Mouse (Mus musculus): ENCODE data around the gene Skap1. TPM values are rescaled to one million over a fixed set of nuclear protein-coding genes. Genes with fewer than 3 reads are reported as not detected.

Skap1 gene
- polyA plus RNA-seq, 1 experiment from 2014 or later, result 10.6 TPM

DNA sequence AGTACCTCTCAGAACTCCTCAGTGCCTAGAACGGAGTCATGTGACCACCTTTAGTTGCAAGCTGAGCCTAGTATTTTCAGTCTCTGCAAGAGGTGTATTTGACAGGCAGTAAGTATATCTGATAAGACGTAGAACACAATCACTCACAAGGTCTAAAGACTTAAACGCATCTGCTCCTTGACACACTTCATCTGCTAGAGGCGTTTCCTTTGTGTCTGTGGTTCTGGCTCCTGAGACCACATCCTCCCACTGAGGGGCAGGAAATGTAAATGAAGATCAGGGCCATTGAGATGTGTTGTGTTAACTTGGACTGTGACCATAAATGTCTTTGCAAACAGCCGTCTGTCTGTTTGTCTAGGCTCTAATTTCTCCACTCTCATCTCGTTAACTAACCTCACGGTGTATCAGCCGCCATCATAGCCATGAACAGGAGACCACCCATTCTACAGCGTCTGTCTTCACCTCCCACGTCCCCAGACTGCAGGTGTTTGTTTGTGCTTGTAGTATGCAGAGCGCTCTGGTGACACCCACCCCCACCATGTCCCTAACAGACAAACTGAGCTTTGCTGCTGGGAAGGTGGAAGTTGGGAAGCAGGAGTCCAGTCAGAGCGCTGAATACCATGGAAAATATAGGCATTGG is 22.7 kb upstream of the Skap1 start:
- Histone ChIP-seq H3K27ac (0 out of 2 replicates have a peak overlapping the region, but pooled peaks have one; percentile 2), H3K36me3 (no peaks in the 10 kb centered on the region), H3K27me3 (peaks cover 3% of the 10 kb centered on the region; the same call in 1 of the 2 replicates), H3K9ac (no peak overlapping the region), H3K4me2 (no peak overlapping the region), H3K9me3 (replicated peaks) (no peaks in the 10 kb centered on the region), H3K4me1 (peaks cover 20% of the 10 kb centered on the region), H3K4me3 (replicated peaks) (no peak overlapping the region)
- WGBS, result 31% methylated on average over 12 of the region's 12 CpGs
- ATAC-seq (replicated peaks; ENCODE audit: low FRiP score), result peak; percentile 76; the same call in 1 of the 2 replicates

DNA sequence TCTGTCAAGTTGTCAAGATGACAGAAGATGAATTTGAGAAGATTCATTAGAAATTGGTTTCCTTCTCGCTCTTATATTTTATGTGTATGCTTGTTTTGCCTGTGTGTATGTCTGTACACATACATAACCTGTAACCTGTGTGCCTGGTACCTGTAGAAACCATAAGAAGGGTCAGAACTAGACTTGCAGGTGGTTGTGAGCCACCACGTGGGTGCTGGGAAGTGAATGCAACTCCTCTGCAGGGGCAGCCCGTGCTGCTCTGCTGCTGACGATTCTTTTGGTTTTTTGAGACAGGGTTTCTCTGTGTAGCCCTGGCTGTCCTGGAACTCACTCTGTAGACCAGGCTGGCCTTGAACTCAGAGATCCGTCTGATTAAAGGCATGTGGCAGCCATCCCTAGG is 21.9 kb upstream of the Skap1 start:
- Histone ChIP-seq H3K4me1 (peaks cover 21% of the 10 kb centered on the region), H3K4me2 (no peak overlapping the region), H3K27ac (no peak overlapping the region), H3K27me3 (peaks cover 10% of the 10 kb centered on the region; the same call in 1 of the 2 replicates), H3K9ac (no peak overlapping the region), H3K4me3 (replicated peaks) (no peak overlapping the region), H3K36me3 (no peaks in the 10 kb centered on the region), H3K9me3 (replicated peaks) (no peaks in the 10 kb centered on the region)
- 83% methylated on average over 5 of the region's 5 CpGs for WGBS
- ATAC-seq (replicated peaks; ENCODE audit: low FRiP score), result no peak

DNA sequence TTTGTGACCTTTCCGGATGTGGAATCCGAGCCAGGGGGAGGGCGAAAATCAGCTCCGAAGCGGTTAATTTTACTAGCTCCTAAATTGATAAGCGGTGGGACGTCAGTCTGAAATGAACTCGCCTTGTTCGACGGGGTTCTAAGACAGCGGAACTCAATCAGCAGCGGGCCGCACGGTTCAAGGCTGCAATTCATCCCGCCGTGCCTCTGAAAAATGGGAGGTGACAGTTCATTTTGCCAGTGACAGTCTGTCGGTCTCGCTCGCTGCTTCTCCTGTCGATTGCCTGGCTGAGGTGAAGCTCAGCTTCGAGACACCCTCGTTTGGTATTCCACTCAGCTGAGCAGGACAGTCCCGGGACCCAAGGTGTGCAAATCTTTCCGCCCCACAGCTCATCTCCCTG is 16.5 kb upstream of the Skap1 start:
- peaks cover 8% of the 10 kb centered on the region; the same call in 1 of the 2 replicates for H3K27me3 ChIP-seq
- ATAC-seq (replicated peaks; ENCODE audit: low FRiP score), result no peak
- peak overlapping the region; percentile 16 for H3K4me3 ChIP-seq (replicated peaks)
- peak overlapping the region; percentile 66 for H3K27ac ChIP-seq
- peak overlapping the region; percentile 48 for H3K4me2 ChIP-seq
- no peaks in the 10 kb centered on the region for H3K36me3 ChIP-seq
- 35% methylated on average over 24 of the region's 24 CpGs for WGBS
- no peaks in the 10 kb centered on the region for H3K9me3 ChIP-seq (replicated peaks)
- peaks cover 11% of the 10 kb centered on the region for H3K4me1 ChIP-seq
- no peak overlapping the region for H3K9ac ChIP-seq

DNA sequence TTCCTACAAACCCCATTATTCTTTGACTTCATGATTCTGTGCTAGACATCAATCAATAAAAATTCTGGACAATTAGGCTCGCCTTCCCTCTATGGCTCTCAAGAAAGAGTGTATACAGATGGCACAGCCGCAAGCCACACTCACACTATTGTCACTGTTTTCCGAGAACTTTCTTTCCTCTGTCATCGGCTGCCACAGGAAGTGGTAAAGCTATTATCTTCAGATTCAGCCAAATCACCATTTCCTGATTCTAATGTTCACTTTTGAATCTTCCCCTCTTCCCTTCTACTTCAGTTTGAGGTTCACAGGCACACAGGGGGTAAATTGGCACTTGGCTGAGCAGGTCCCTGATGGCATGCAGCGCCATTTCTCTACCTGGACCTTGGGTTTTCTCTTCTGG is 9.3 kb upstream of the Skap1 start:
- 74% methylated on average over 5 of the region's 5 CpGs for WGBS
- no peak overlapping the region for H3K4me2 ChIP-seq
- no peaks in the 10 kb centered on the region; the same call in 1 of the 2 replicates for H3K27me3 ChIP-seq
- H3K9ac ChIP-seq, result no peak overlapping the region
- no peak overlapping the region for H3K27ac ChIP-seq
- H3K4me1 ChIP-seq, result peaks cover 11% of the 10 kb centered on the region
- H3K9me3 ChIP-seq (replicated peaks), result no peaks in the 10 kb centered on the region
- H3K36me3 ChIP-seq, result no peaks in the 10 kb centered on the region
- no peak for ATAC-seq (replicated peaks; ENCODE audit: low FRiP score)
- H3K4me3 ChIP-seq (replicated peaks), result no peak overlapping the region

DNA sequence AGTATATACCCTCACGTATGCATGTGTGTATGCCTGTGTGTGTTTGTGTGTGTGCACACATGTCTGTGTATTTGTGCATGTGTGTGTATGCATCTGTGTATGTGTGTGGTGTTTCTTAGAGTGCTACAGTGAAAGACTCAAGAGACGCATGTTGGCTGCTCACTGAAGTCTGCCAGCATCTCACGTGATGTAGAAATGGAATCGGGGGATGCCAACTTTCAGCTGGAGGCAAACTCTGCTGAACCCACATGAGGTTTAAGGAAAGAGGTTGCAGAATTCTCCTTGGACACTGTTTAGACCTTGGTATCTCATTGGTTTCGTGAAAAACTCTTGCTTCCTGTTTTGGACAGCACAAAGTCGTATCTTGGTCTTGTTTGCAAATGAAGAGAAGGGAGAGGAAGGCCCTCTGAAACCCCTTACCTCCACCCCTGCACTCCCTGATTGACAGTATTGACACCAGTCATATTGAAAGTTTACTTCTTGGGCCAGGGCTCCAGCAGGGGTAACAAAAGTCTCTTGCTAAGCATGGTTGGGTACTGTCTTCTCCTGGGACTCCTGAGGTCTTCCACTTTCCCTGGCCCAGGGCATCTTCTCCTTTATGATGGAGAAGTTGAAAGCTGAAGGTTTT is 8.6 kb upstream of the Skap1 start:
- Histone ChIP-seq H3K27me3 (no peaks in the 10 kb centered on the region; the same call in 1 of the 2 replicates), H3K9ac (no peak overlapping the region), H3K4me3 (replicated peaks) (no peak overlapping the region), H3K27ac (no peak overlapping the region), H3K4me1 (peaks cover 11% of the 10 kb centered on the region), H3K4me2 (no peak overlapping the region), H3K36me3 (no peaks in the 10 kb centered on the region), H3K9me3 (replicated peaks) (no peaks in the 10 kb centered on the region)
- ATAC-seq (replicated peaks; ENCODE audit: low FRiP score), result no peak
- WGBS, result 91% methylated on average over 6 of the region's 6 CpGs

DNA sequence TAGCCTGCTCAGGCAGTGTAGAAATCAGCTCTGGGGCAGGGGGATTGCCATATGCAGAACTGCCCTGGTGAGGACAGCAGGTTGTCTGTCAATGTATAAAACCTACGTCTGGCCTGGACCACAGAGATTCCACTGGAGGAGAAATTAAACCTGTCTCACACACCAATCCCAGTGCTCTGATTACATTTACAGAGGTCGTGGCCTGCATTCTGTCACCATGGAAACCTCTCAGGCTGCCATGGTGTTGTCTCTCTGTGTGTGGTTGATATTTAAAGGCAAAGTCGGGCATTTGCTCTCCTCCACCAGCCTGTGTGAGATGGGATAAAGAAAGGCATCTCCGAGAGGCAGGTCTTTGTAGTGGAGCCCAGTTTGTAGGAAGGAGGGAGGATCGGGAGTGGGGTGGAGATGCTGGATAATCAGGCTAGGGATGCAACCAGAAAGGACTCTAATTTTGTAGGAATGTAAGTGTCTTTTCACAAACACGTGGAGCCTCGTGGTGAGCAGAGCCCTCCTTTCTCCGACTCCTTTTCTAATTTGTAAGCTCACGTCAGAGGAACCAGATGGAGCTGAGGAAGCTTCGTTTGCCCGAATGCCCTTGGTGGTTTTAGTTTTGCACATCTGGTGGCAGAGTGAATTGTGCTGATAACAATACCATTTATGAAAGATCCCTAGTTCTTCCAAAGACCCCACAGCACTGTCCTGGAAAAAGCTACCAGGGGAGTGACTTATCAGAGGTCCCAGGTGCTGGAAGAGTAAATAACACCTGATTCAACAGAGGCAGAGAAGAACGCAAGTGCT is 7.7 kb upstream of the Skap1 start:
- peaks cover 4% of the 10 kb centered on the region; the same call in 1 of the 2 replicates for H3K27me3 ChIP-seq
- no peaks in the 10 kb centered on the region for H3K36me3 ChIP-seq
- 44% methylated on average over 12 of the region's 12 CpGs for WGBS
- H3K9ac ChIP-seq, result no peak overlapping the region
- H3K4me2 ChIP-seq, result no peak overlapping the region
- peaks cover 15% of the 10 kb centered on the region for H3K4me1 ChIP-seq
- no peak overlapping the region for H3K27ac ChIP-seq
- ATAC-seq (replicated peaks; ENCODE audit: low FRiP score), result no peak
- no peaks in the 10 kb centered on the region for H3K9me3 ChIP-seq (replicated peaks)
- no peak overlapping the region for H3K4me3 ChIP-seq (replicated peaks)

DNA sequence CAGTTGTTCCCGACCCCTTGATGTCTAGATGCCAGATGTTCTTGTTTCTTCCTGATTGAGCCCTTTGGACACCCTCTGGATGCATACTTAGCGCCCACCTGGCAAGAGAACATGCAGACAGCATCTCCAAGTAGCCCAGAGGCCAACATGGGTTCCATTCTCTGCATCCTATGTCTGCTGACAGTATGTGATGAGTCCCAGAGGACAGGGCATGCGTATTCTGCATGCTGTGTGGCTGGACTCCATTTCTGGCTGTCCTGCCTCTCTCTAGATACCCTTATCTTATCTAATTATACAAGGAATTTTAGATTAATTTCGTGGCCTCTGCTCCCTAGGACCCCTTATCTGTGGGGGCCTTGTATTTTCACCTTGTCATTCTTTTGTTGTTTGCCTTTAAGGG is 2.6 kb upstream of the Skap1 start:
- Histone ChIP-seq H3K9me3 (replicated peaks) (no peaks in the 10 kb centered on the region), H3K4me3 (replicated peaks) (no peak overlapping the region), H3K4me1 (peaks cover 43% of the 10 kb centered on the region), H3K27ac (no peak overlapping the region), H3K4me2 (no peak overlapping the region), H3K9ac (no peak overlapping the region), H3K27me3 (peaks cover 38% of the 10 kb centered on the region), H3K36me3 (no peaks in the 10 kb centered on the region)
- WGBS, result 56% methylated on average over 4 of the region's 4 CpGs
- peak; percentile 27; the same call in 1 of the 2 replicates for ATAC-seq (replicated peaks; ENCODE audit: low FRiP score)

DNA sequence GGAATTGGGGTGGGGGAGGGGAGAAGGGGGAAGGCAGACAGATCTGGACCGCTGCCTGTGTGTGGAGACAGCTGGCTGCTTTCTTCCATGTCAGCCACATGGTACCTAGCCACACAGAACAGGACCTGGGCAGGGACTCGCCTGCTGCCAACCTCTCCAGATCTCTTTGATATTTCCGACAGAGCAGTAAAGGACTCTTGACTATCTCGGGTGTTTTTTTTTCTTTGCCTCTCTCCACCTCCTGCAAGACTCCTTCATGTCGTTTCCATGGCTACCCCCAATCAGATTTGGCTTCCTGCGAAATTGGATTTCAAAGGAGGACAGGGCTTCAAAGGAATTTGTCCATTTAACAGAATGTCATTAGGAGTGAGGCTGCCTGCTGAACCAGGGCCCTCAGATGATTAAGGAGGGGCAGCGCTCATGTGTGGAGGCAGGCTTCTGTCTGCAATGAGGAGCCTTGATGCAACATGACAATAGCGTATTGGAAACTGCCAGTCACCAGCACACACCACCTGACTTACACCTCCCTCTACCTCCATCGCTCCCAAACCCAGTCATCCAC is 2.1 kb upstream of the Skap1 start:
- Histone ChIP-seq H3K27me3 (peaks cover 38% of the 10 kb centered on the region), H3K9ac (no peak overlapping the region), H3K36me3 (no peaks in the 10 kb centered on the region), H3K4me1 (peaks cover 42% of the 10 kb centered on the region), H3K4me2 (peak overlapping the region; percentile 25; the same call in 1 of the 2 replicates), H3K9me3 (replicated peaks) (no peaks in the 10 kb centered on the region), H3K4me3 (replicated peaks) (no peak overlapping the region), H3K27ac (no peak overlapping the region)
- ATAC-seq (replicated peaks; ENCODE audit: low FRiP score), result peak; percentile 62; the same call in 1 of the 2 replicates
- 8% methylated on average over 9 of the region's 9 CpGs for WGBS

DNA sequence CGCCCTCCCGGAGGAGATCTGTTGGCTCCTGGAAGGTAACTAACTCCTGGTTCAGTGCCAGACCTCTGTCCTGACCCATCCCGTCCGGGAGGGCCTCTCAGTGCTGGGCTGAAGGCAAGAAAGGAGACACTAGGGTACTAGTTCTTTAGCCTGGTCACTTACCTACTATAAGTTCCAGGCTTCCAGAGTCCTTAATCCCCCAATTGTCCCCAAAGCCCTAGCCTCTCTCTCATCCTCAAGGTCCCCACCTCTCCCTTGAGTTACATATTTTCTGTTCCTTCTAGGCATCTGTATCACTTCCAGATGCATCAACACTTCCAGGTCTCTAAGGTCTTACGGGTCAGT is 295 bp downstream of the Skap1 start:
- Histone ChIP-seq H3K4me3 (replicated peaks) (peak overlapping the region; percentile 46), H3K9ac (no peak overlapping the region), H3K4me1 (peaks cover 42% of the 10 kb centered on the region), H3K4me2 (peak overlapping the region; percentile 80), H3K27ac (no peak overlapping the region), H3K9me3 (replicated peaks) (no peaks in the 10 kb centered on the region), H3K27me3 (peaks cover 38% of the 10 kb centered on the region), H3K36me3 (no peaks in the 10 kb centered on the region)
- peak; percentile 31; the same call in 1 of the 2 replicates for ATAC-seq (replicated peaks; ENCODE audit: low FRiP score)
- WGBS, result 14% methylated on average over 5 of the region's 5 CpGs

DNA sequence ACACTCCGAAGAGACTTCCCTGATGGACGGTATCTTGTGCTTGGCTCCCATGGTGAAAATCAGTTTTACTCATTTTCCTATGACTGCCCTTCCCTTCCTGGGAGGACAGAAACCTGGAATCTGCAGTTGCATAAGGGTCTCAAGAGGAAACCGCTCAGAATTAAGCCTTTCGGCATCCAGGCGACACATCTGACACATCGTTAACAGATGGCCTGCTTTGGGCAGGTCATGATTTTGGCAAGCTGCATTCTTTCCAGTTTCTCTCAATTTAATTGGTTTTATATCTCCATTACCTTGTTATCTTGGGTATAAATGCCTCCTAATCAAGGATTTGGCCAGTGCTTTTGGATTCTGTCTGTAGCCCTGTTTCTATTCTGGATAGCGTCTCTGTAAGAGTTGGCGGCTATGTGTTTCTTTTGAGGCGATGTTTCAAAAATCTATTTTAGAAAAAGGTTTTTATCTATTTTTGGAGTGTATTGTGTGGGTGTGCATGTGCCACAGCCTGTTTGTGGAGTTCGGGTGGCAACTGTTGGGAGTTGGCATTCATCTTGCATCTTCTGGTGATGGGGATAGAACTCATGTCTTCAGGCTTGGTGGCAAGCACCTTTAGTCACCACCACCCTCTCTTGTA is 1.1 kb downstream of the Skap1 start:
- no peak overlapping the region for H3K27ac ChIP-seq
- H3K36me3 ChIP-seq, result no peaks in the 10 kb centered on the region
- no peak overlapping the region for H3K4me2 ChIP-seq
- WGBS, result 82% methylated on average over 10 of the region's 10 CpGs
- no peaks in the 10 kb centered on the region for H3K9me3 ChIP-seq (replicated peaks)
- no peak overlapping the region for H3K9ac ChIP-seq
- H3K27me3 ChIP-seq, result peaks cover 38% of the 10 kb centered on the region
- no peak for ATAC-seq (replicated peaks; ENCODE audit: low FRiP score)
- no peak overlapping the region for H3K4me3 ChIP-seq (replicated peaks)
- H3K4me1 ChIP-seq, result peaks cover 42% of the 10 kb centered on the region

DNA sequence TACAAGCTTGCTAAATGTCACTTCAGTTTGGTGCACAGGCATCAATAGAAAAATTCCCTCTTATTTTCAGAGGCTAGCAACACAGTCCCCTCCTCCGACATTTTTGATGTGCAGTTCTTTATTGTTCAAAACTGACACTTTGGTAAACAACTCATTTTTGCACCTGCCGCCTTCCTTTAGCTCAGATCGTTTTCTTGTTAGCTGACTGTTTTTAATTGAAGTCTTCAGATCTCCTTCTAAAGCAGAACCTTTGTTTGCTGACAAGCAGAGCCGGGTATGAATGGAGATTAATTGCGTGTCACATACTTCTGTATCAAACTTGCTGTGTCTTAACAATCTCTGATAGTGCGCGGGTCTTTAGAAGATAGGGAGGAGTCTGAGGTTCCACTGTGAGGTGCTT is 2.0 kb downstream of the Skap1 start:
- WGBS, result 36% methylated on average over 7 of the region's 7 CpGs
- H3K4me3 ChIP-seq (replicated peaks), result no peak overlapping the region

More for the DNA sequence above, 2.0 kb downstream of the Skap1 start:
- Histone ChIP-seq H3K9me3 (replicated peaks) (no peaks in the 10 kb centered on the region), H3K4me1 (peaks cover 41% of the 10 kb centered on the region), H3K36me3 (no peaks in the 10 kb centered on the region), H3K27me3 (peaks cover 38% of the 10 kb centered on the region), H3K27ac (no peak overlapping the region), H3K9ac (no peak overlapping the region), H3K4me2 (no peak overlapping the region)
- no peak for ATAC-seq (replicated peaks; ENCODE audit: low FRiP score)
